Mouse (Mus musculus) kidney, adult 8-10 months (tissue): ENCODE measurements around the gene Xrra1.
"Not testable (repeated sequence)": the region's sequence is repeated elsewhere in the genome, so short reads cannot be mapped to it uniquely, and the experiment has no call there.

Experiments used
- DNase-seq, 2 experiments: peaks; one replicate each; pipeline ENCODE4 v3.0.0; 2022

The Xrra1 gene

DNA sequence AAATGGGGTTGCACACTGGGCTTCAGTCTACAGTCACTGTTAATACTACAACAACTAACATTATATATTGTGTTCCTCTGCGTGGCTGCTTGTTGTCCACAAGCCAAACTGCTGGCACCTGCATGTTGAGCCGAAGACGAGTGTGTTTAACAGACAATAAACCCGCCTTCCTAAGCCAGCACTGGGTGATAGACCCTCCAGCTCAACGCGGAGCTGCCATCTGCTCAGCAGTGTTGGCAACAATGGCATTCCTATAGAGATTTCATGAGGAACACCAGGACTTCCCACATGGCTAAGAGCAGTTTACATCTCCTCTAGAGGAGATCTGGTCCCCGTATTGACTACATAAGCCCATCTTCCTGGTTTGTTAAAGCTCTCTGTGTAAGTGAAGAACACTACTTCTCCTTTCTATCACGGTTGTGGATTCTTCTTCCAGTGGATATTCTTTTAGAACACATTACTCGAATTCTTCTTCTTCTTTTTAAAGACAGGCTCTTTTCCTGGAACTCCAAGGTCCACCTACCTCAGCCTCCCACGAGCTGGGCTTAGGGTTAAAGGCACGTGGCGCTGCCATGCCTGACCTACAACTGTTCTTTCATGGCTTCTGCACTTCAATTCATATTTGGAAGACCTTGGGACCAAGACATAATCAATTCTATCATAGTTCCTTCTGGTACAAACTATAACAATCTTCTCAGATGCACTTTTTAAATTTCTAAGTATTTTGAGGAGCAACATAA is 98.5 kb downstream of the Xrra1 start:
- DNase-seq: peak in 1 of 2 experiments; percentile 68

GRCm38 (mm10) chr7:99960571-99960970 is 101.7 kb downstream of the Xrra1 start:
- DNase-seq: not testable (repeated sequence)

- no peak for DNase-seq
Observed at GRCm38 (mm10) chr7:99961518-99961917, 102.6 kb downstream of the Xrra1 start.

- DNase-seq: peak in 1 of 2 experiments; percentile 49
Observed at GRCm38 (mm10) chr7:99962536-99963236, 103.8 kb downstream of the Xrra1 start.

GRCm38 (mm10) chr7:99963237-99963860 is 104.4 kb downstream of the Xrra1 start:
- DNase-seq: no peak

GRCm38 (mm10) chr7:99965020-99965841 is 106.3 kb downstream of the Xrra1 start:
- DNase-seq: peak; percentile 44 to 54

- DNase-seq: no peak
Observed at GRCm38 (mm10) chr7:99966011-99966721, 107.2 kb downstream of the Xrra1 start.
